ENCODE assay signal across 8 mouse cellular contexts in the genomic region with DNA sequence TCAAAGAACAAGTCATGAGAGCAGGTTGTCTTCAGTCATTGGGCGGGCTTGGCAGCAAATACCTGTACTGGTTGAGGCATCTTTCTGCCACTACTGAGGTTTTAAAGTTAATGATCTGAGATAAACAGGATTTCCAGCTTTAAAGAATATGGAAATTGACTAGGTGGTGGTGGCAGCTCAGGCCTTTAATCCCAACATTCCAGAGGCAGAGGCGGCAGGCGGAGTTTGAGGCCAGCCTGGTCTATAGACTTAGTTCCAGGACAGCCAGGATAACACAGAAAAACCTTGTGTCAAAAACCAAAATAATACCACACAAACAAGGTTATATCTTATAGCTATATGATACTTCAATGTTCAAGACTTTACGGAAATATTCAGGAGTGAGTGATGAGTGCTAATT. TPM values are rescaled to one million over a fixed set of nuclear protein-coding genes. Genes with fewer than 3 reads are reported as not detected.
DNase-seq lines count a peak whose midpoint lies in the region; ATAC-seq and TF ChIP-seq lines count a peak whose summit lies in the region.
"Had no signal": no experiment of that assay in that cellular context is flagged by ENCODE, and none has a peak within 500 bp of the region (broad histone marks: within the 10 kb centered on the region; RNA-seq: fewer than 3 reads in every experiment).

No protein-coding gene starts in this region.

- no peak for TF ChIP-seq EP300 in lung, postnatal 0 days (IDR thresholded peaks at IDR 0.05)

- H3K4me1 ChIP-seq in lung, postnatal 0 days (ENCODE audit: insufficient read depth, low read depth, low read length): peaks cover 6% of the 10 kb centered on the region; the same call in 1 of the 2 replicates
- peaks cover 24% of the 10 kb centered on the region for H3K4me1 ChIP-seq in forebrain, embryonic 12.5 days
- H3K4me1 ChIP-seq in limb, embryonic 12.5 days (replicated peaks): peaks cover 14% of the 10 kb centered on the region
- H3K4me1 ChIP-seq in stomach, embryonic 16.5 days (ENCODE audit: control insufficient read depth, insufficient read depth, low read length): peaks cover 9% of the 10 kb centered on the region

- no peaks in the 10 kb centered on the region for H3K36me3 ChIP-seq in lung, postnatal 0 days (ENCODE audit: insufficient read depth, low read length)
- peaks cover 5% of the 10 kb centered on the region; the same call in 1 of the 2 replicates for H3K36me3 ChIP-seq in forebrain, embryonic 12.5 days (replicated peaks)
- H3K36me3 ChIP-seq in limb, embryonic 12.5 days: 0 out of 2 replicates have a peak, but pooled peaks cover 3% of the 10 kb centered on the region
- no peaks in the 10 kb centered on the region for H3K36me3 ChIP-seq in stomach, embryonic 16.5 days (ENCODE audit: control insufficient read depth, insufficient read depth, low read length)

- no peak for ATAC-seq in lung, postnatal 0 days
- ATAC-seq in forebrain, embryonic 12.5 days (ENCODE audit: low FRiP score): no peak
- no peak for ATAC-seq in limb, embryonic 12.5 days (ENCODE audit: insufficient number of reproducible peaks, insufficient read depth, low FRiP score, low TSS enrichment, low read depth)
- ATAC-seq in stomach, embryonic 16.5 days (ENCODE audit: insufficient read depth, low FRiP score): no peak
- ATAC-seq in monocyte, adult 5-6 weeks (replicated peaks; ENCODE audit: insufficient number of reproducible peaks, low FRiP score, low TSS enrichment, poor library complexity, severe bottlenecking): no peak

- WGBS in lung, postnatal 0 days: 41% methylated on average over 4 of the region's 4 CpGs
- WGBS in forebrain, embryonic 12.5 days: 38% methylated on average over 4 of the region's 4 CpGs
- WGBS in limb, embryonic 12.5 days: 41% methylated on average over 4 of the region's 4 CpGs
- WGBS in stomach, embryonic 16.5 days: 47% methylated on average over 4 of the region's 4 CpGs

- TF ChIP-seq CTCF in lung, postnatal 0 days (IDR thresholded peaks at IDR 0.05): no peak

- DNase-seq in lung, postnatal 0 days (ENCODE audit: low spot score): no peak
- no peak for DNase-seq in lung, postnatal 10 days
- DNase-seq in cerebellum, postnatal 25 days: no peak
- DNase-seq: cerebellum, adult 11 months had no signal

- no peaks in the 10 kb centered on the region for H3K9me3 ChIP-seq in lung, postnatal 0 days (ENCODE audit: low read length)
- no peaks in the 10 kb centered on the region for H3K9me3 ChIP-seq in forebrain, embryonic 12.5 days
- H3K9me3 ChIP-seq in limb, embryonic 12.5 days: no peaks in the 10 kb centered on the region
- H3K9me3 ChIP-seq in stomach, embryonic 16.5 days (replicated peaks; ENCODE audit: control insufficient read depth, low read length): no peaks in the 10 kb centered on the region

- H3K27me3 ChIP-seq in lung, postnatal 0 days (replicated peaks; ENCODE audit: insufficient read depth, low read length): no peaks in the 10 kb centered on the region
- no peaks in the 10 kb centered on the region for H3K27me3 ChIP-seq in forebrain, embryonic 12.5 days
- H3K27me3 ChIP-seq in limb, embryonic 12.5 days: no peaks in the 10 kb centered on the region
- no peaks in the 10 kb centered on the region for H3K27me3 ChIP-seq in stomach, embryonic 16.5 days (ENCODE audit: control insufficient read depth, insufficient read depth, low read length)

- peak overlapping the region; percentile 100 for H3K4me3 ChIP-seq in lung, postnatal 0 days (ENCODE audit: low read depth, low read length)
- peak overlapping the region; percentile 89 for H3K4me3 ChIP-seq in forebrain, embryonic 12.5 days (replicated peaks)
- peak overlapping the region; percentile 98 for H3K4me3 ChIP-seq in limb, embryonic 12.5 days (replicated peaks)
- peak overlapping the region; percentile 83 for H3K4me3 ChIP-seq in stomach, embryonic 16.5 days (replicated peaks; ENCODE audit: low read length)

- H3K27ac ChIP-seq in lung, postnatal 0 days (ENCODE audit: low read length): peak overlapping the region; percentile 100
- peak overlapping the region; percentile 98 for H3K27ac ChIP-seq in forebrain, embryonic 12.5 days
- peak overlapping the region; percentile 99; the same call in 1 of the 2 replicates for H3K27ac ChIP-seq in limb, embryonic 12.5 days
- peak overlapping the region; percentile 100 for H3K27ac ChIP-seq in stomach, embryonic 16.5 days (ENCODE audit: low read length)

- peak overlapping the region; percentile 90; the same call in 1 of the 2 replicates for H3K9ac ChIP-seq in lung, postnatal 0 days (replicated peaks; ENCODE audit: low read depth)
- H3K9ac ChIP-seq in forebrain, embryonic 12.5 days: peak overlapping the region; percentile 97; the same call in 1 of the 2 replicates
- H3K9ac ChIP-seq in limb, embryonic 12.5 days (replicated peaks): peak overlapping the region; percentile 93; the same call in 1 of the 2 replicates
- peak overlapping the region; percentile 96; the same call in 1 of the 2 replicates for H3K9ac ChIP-seq in stomach, embryonic 16.5 days (ENCODE audit: low read length)

- peak overlapping the region; percentile 92 for H3K4me2 ChIP-seq in lung, postnatal 0 days (replicated peaks; ENCODE audit: low read depth, low read length)
- peak overlapping the region; percentile 69 for H3K4me2 ChIP-seq in forebrain, embryonic 12.5 days
- peak overlapping the region; percentile 78 for H3K4me2 ChIP-seq in limb, embryonic 12.5 days
- peak overlapping the region; percentile 79 for H3K4me2 ChIP-seq in stomach, embryonic 16.5 days (ENCODE audit: low read depth, low read length)

RNA-seq across cellular contexts. Expression of gene Msantd2, which starts 1.1 kb away (rescaled TPM):
- 12.1 and 12.2 TPM in 2 replicates for polyA plus RNA-seq in lung, postnatal 0 days (2015; fragmentation: Nextera tagmentation; extraction: Ambion mirVana)
- polyA plus RNA-seq in forebrain, embryonic 12.5 days (2016; fragmentation: Nextera tagmentation; extraction: Ambion mirVana): 46.9 and 47.3 TPM in 2 replicates
- 40.4 and 45.0 TPM in 2 replicates for polyA plus RNA-seq in limb, embryonic 12.5 days (2016; fragmentation: Nextera tagmentation; extraction: Ambion mirVana)
- polyA plus RNA-seq in stomach, embryonic 16.5 days (2015; fragmentation: Nextera tagmentation; extraction: Ambion mirVana): 15.3 and 16.1 TPM in 2 replicates
- 20.9 to 44.1 TPM (median 28.5 TPM) in 3 replicates for total RNA-seq in monocyte, adult 5-6 weeks (2017)

RNA-seq across cellular contexts. Expression of gene Esam, which starts 39.8 kb away (rescaled TPM):
- polyA plus RNA-seq in lung, postnatal 0 days (2015; fragmentation: Nextera tagmentation; extraction: Ambion mirVana): 256 and 260 TPM in 2 replicates
- polyA plus RNA-seq in forebrain, embryonic 12.5 days (2016; fragmentation: Nextera tagmentation; extraction: Ambion mirVana): 23.2 and 24.3 TPM in 2 replicates
- polyA plus RNA-seq in limb, embryonic 12.5 days (2016; fragmentation: Nextera tagmentation; extraction: Ambion mirVana): 26.8 and 29.7 TPM in 2 replicates
- 58.2 and 58.6 TPM in 2 replicates for polyA plus RNA-seq in stomach, embryonic 16.5 days (2015; fragmentation: Nextera tagmentation; extraction: Ambion mirVana)
- total RNA-seq in monocyte, adult 5-6 weeks (2017): 3.2 TPM in 1 of 3 replicates, not detected in the others

RNA-seq across cellular contexts. Expression of gene Vsig2, which starts 51.0 kb away (rescaled TPM):
- 85.6 and 94.9 TPM in 2 replicates for polyA plus RNA-seq in lung, postnatal 0 days (2015; fragmentation: Nextera tagmentation; extraction: Ambion mirVana)
- polyA plus RNA-seq in forebrain, embryonic 12.5 days (2016; fragmentation: Nextera tagmentation; extraction: Ambion mirVana): 0.32 and 0.82 TPM in 2 replicates
- polyA plus RNA-seq in limb, embryonic 12.5 days (2016; fragmentation: Nextera tagmentation; extraction: Ambion mirVana): 0.95 and 1.6 TPM in 2 replicates
- polyA plus RNA-seq in stomach, embryonic 16.5 days (2015; fragmentation: Nextera tagmentation; extraction: Ambion mirVana): 96.0 and 120 TPM in 2 replicates
- total RNA-seq in monocyte, adult 5-6 weeks (2017): not detected in 3 replicates

RNA-seq across cellular contexts. Expression of gene Robo3, which starts 55.0 kb away (rescaled TPM):
- 0.08 and 0.14 TPM in 2 replicates for polyA plus RNA-seq in lung, postnatal 0 days (2015; fragmentation: Nextera tagmentation; extraction: Ambion mirVana)
- polyA plus RNA-seq in forebrain, embryonic 12.5 days (2016; fragmentation: Nextera tagmentation; extraction: Ambion mirVana): 22.7 and 24.1 TPM in 2 replicates
- 0.10 TPM in 1 of 2 replicates, not detected in the other for polyA plus RNA-seq in limb, embryonic 12.5 days (2016; fragmentation: Nextera tagmentation; extraction: Ambion mirVana)
- not detected in 2 replicates for polyA plus RNA-seq in stomach, embryonic 16.5 days (2015; fragmentation: Nextera tagmentation; extraction: Ambion mirVana)
- not detected in 3 replicates for total RNA-seq in monocyte, adult 5-6 weeks (2017)

Comparison
In these comparisons a context has a peak if more than half of its experiments do, and no peak if none do; other contexts are left out.
1. RNA of gene Vsig2, which starts 51.0 kb away (polyA plus RNA-seq): 96.0 to 120 TPM in stomach, embryonic 16.5 days and 85.6 to 94.9 TPM in lung, postnatal 0 days; 0.95 to 1.6 TPM in limb, embryonic 12.5 days and 0.32 to 0.82 TPM in forebrain, embryonic 12.5 days; every median in the first group is over 10 times any median in the second.
2. Peak in every context shown above with its lines, with median percentiles within 50 percentile points of each other: H3K27ac ChIP-seq, H3K4me2 ChIP-seq, H3K4me3 ChIP-seq and H3K9ac ChIP-seq.